Mouse (Mus musculus): Measurements from ENCODE around the gene Zbtb5.
A peak's percentile ranks its signal among the peaks of the same experiment; 100 is the strongest.
"Not testable (repeated sequence)": the region's sequence is repeated elsewhere in the genome, so short reads cannot be mapped to it uniquely, and the experiment has no call there.

Zbtb5 gene

DNA sequence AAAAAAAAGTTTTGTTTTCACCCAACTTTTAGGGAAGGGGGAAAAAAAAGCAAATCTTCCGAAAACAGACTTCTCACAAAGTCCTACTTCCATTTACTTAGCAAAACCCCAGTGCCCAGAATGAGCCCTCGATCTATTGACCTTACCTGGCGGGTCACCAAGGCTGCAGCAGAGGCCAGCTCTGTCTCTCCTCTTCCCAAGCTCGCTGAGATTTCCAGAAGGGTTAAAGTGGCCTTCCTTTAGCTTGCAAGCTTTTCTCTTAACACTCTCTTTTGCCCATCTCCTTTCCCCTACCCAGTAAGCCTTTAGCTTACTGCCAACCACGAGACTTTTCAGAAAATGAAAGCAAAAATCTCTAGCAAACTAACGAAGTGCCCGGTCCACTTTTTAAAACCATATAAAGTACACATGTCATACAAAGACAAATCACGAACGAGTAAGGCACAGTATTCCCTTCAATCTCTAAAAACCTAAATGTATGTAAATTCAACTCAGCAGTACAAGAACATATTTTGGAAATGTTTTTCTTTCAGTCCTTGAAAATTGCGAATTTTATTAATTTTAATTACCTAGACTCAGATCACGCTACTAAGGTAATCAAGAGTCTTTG is 1.3 kb downstream of the Zbtb5 start:
- peak; percentile 34 for DNase-seq (ENCODE audit: low spot score)

DNA sequence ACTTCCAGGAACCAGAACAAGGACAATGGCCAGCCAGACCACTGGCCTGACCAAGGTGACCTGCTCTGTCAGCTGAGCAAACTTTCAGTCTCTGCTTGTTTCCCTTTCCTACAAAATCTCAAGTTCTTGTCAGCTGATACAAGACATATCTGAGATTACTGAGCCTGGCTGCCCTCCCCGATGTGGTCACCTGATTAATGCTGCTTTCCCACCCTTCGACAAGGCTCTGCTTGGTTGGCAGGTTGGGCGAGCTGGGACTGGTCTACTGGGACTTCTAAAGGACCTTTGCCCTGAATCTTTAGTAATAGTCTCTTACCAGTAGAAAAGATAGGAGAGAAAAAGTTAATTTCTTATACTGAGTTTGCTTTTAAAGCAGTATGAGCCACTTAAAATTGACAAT is 6.8 kb downstream of the Zbtb5 start:
- DNase-seq (ENCODE audit: low spot score) = no peak

GRCm38 (mm10) chr4:45000001-45000400 is 12.2 kb downstream of the Zbtb5 start:
- DNase-seq (ENCODE audit: low spot score) = no peak

DNA sequence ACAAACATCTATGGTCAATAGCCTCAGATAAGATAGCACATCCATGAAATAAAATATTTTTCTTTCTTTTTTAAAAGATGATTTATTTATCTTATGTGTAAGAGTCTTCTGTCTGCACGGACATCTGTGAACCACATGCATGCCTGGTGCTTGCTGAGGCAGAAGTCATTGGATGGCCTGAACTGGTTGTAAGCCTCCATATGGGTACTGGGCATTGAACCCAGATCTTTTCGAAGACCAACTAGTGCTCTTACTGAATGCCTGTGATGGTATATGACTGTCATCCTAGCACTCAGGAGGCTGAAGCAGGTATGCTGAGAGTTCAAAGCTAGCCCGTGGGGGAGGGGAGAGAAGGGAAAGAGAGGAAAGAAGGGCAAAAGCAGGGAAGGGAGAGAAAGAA is 14.1 kb downstream of the Zbtb5 start:
- DNase-seq (ENCODE audit: low spot score) = no peak

- no peak for DNase-seq (ENCODE audit: low spot score)
Observed at GRCm38 (mm10) chr4:44994776-44995175, 17.4 kb downstream of the Zbtb5 start.

DNA sequence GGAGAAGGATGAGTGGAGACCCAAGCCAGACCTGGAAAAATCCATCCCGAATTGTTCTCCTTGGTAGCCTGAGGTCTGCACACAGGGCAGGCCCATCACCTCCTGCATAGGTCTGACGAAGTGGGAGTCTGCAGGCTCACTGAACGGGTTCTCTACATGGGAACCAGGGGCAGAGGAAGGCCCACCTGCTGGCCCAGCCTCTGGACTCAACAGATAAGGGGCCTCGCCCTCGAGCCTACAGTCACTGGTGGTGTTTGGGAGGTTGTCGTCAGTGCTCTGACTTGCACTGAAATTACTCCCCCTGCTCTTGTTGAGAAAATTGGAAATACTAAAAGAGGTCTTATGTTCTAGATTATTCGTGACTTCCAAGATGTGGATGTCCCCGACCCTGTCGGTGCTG is 18.4 kb downstream of the Zbtb5 start:
- DNase-seq (ENCODE audit: low spot score) = no peak

DNA sequence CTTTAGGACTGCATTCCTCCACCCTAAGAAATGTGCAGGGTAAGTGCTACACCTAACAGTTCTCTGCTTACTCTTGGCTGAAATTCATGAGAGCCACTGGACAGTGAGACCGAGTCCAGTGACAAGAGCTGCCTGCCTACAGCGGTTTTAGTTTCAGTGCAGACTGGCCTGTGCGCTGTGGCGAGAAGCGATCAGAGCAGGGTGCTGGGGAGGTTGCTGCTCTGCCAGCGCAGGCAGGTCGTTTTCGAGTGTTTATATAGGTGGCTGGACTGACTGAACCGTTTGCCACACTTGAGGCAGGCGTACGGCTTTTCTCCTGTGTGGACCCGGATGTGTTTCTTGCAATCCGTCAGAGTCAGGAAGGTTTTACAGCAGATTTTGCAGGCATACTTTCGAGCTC is 19.0 kb downstream of the Zbtb5 start:
- DNase-seq (ENCODE audit: low spot score) = not testable (repeated sequence)

DNA sequence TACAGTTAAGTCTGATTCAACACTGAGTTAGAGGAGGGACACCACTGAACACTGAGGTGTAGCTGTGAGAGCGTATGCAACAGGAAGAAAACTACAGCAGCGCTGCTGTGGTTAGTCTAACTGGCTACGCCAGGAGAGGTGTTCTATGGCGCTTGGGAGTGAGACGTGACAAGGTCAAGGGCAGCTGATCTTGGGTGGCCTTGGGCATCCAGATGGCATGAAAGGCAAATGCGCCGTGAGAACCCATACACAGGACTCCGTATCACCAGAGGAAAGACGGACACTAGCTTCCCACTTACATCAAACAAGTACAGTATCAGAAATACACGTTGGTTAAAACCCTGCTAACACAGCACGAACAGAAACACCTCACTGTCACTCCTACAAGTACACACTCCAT is 19.9 kb downstream of the Zbtb5 start:
- not testable (repeated sequence) for DNase-seq (ENCODE audit: low spot score)

- DNase-seq (ENCODE audit: low spot score) = no peak
Observed at GRCm38 (mm10) chr4:44990560-44990959, 21.7 kb downstream of the Zbtb5 start.

DNA sequence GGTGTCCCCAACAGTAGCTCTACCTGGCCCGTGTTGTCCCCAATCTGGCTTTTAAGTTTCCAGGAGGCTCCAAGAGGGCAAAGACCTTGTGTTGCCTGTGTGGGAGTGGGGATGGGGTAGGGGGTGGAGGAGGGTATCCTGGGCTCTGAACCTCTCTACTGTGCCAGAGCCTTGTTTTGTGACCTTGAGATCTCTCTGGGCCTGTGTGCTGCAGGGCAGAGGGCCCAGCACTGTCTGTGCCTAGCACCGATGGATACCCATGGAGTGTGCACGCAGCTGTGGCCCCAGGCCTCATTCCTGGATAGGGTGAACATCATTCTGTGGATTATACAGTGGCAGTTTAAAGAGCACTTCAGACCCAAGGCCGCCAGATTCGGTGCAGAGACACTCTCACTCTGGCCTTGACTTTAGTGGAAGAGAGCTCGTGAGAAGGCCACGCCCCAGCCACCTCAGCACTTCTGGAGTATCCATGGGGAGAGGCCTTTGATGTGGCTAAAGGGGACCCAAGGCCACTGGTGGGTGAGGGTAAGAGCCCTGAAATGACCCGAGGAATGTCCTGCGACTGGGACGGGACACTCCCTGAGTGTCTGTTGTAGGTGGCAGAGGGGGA is 29.0 kb downstream of the Zbtb5 start:
- no peak for DNase-seq (ENCODE audit: low spot score)

DNA sequence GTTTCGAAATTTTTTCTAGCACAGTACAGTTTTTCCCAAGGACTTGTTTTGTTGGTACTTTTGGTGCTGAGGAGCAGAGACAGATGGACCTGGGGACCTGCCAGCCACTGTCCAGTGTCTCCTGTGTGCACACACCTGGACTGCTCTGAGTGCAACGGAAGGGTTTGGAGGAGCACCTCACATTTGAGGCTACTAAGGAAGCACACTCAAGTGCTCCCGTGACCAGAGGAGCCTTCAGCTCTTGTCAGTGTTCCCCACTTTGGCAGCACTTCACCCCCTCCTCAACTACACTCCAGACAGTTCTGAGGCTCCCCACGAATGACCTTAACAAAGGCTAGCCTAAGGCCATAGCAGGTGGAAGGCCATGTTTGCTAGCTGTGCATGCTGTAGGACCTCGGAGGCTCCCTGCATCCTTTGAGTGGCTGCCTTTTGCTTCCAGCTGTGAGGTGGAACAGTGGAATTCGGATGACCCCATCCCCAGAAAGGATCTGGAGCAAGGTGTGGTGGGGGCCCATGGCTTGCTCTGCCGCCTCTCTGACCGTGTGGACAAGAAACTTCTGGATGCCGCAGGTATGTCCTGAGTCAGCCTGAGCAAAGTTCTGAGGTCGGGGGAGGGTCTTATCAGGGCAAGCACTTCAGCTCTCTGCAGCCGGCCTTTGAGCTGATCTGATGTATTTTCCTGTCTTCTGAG is 29.6 kb downstream of the Zbtb5 start:
- DNase-seq (ENCODE audit: low spot score) = no peak

DNA sequence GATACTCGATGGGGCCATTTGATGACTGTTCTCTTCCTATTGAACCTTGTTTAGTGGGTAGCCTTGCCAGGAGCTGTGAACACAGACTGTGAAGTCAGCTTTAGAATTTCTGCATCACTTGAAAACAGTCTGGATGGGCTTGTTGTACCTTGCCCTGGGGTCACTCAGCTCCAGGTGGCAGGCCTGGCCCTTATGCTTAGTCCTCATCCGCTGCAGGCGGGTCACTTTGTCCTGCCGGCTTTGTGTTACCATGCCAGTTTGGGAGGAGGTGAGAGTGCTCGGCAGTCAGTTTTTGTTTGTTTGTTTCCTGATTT is 30.3 kb downstream of the Zbtb5 start:
- DNase-seq (ENCODE audit: low spot score) = no peak

- DNase-seq (ENCODE audit: low spot score) = peak; percentile 88
Observed at GRCm38 (mm10) chr4:44981280-44981973, 30.8 kb downstream of the Zbtb5 start, which contains the start of gene Grhpr. Gene Grhpr (plus strand): TSS chr4:44981395.

GRCm38 (mm10) chr4:44979794-44980338 is 32.3 kb downstream of the Zbtb5 start:
- no peak for DNase-seq (ENCODE audit: low spot score)

- no peak for DNase-seq (ENCODE audit: low spot score)
Observed at GRCm38 (mm10) chr4:44978175-44978574, 34.0 kb downstream of the Zbtb5 start.

GRCm38 (mm10) chr4:44976921-44977710 is 35.1 kb downstream of the Zbtb5 start:
- no peak for DNase-seq (ENCODE audit: low spot score)

- no peak for DNase-seq (ENCODE audit: low spot score)
Observed at GRCm38 (mm10) chr4:44976026-44976615, 36.1 kb downstream of the Zbtb5 start.

GRCm38 (mm10) chr4:44974331-44974730 is 37.9 kb downstream of the Zbtb5 start:
- DNase-seq (ENCODE audit: low spot score) = no peak

DNA sequence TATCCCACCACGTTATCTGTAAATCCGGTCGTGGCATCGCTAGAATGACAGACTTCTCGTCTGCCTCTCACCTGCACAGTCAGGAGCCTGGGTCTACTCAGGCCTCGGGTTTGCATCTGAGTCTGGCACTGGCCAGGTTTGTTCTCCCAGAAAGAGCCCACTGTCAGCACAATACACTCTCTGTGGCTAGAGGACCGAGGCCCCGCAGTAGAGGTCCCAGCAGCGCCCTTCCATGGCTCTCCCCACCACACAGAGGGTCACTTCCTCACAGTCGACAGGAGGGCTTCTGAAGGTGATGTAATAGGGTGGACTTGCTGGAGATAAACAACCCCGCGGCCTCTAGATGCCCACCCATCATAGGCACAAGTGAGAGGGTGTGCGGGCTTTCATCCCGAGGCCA is 38.3 kb downstream of the Zbtb5 start:
- no peak for DNase-seq (ENCODE audit: low spot score)

- DNase-seq (ENCODE audit: low spot score) = peak; percentile 94
Observed at GRCm38 (mm10) chr4:44973450-44973849, 38.8 kb downstream of the Zbtb5 start.

GRCm38 (mm10) chr4:44970612-44971110 is 41.6 kb downstream of the Zbtb5 start:
- peak; percentile 90 for DNase-seq (ENCODE audit: low spot score)

All from embryo, embryonic 10.5 days (tissue).